Mouse (Mus musculus) cerebellum, adult 18-20 months (tissue): ENCODE results near the gene Pgs1.

Experiments
- DNase-seq, 2 experiments: peaks; one replicate each; pipeline ENCODE4 v3.0.0; 2021

Pgs1 gene

GRCm38 (mm10) chr11:118058872-118059271 is 72.8 kb downstream of the Pgs1 start:
- no peak for DNase-seq

- no peak for DNase-seq
Measured at GRCm38 (mm10) chr11:118060038-118060437, 73.9 kb downstream of the Pgs1 start.

- no peak for DNase-seq
Measured at GRCm38 (mm10) chr11:118067588-118067987, 81.5 kb downstream of the Pgs1 start.

GRCm38 (mm10) chr11:118068812-118069332 is 82.8 kb downstream of the Pgs1 start:
- no peak for DNase-seq

- no peak for DNase-seq
Measured at GRCm38 (mm10) chr11:118071227-118071912, 85.3 kb downstream of the Pgs1 start.
